Mouse (Mus musculus) MEL (cell line): ENCODE results near the gene Myo3b. TPM values are rescaled to one million over a fixed set of nuclear protein-coding genes. Genes with fewer than 3 reads are reported as not detected.

Experiments used
- DNase-seq: peaks from one replicate; pipeline ENCODE4 v3.0.0; 2011; ENCODE audit warnings: low read depth, low spot score
- H3K27ac ChIP-seq: 2 replicates; pipeline ENCODE4 v1.5.1; 2012; ENCODE audit warnings: low read depth, mild to moderate bottlenecking, control low read depth, low read length, moderate library complexity; ENCODE audit not compliant: control insufficient read depth
- H3K27me3 ChIP-seq, 2 experiments: fragments of 150-350 bp in 1 of 2; sonication (generic) in 1 of 2; 2 replicates each; pipeline ENCODE4 v1.6.1; 2012; ENCODE audit warnings: low read length in 2 of 2, mild to moderate bottlenecking in 2 of 2, improper control_type of control experiment in 1 of 2, moderate library complexity in 1 of 2; ENCODE audit not compliant: insufficient read depth in 2 of 2, control insufficient read depth in 1 of 2
- H3K36me3 ChIP-seq, 2 experiments: 2 replicates each; pipeline ENCODE4 v1.6.1; 2012 to 2014; ENCODE audit warnings: low read length in 2 of 2, improper control_type of control experiment in 1 of 2, inconsistent platforms in 1 of 2, mild to moderate bottlenecking in 1 of 2; ENCODE audit not compliant: insufficient read depth in 2 of 2, control insufficient read depth in 1 of 2
- H3K4me1 ChIP-seq, 2 experiments: fragments of 150-350 bp in 1 of 2; sonication (generic) in 1 of 2; 2 replicates each; pipeline ENCODE4 v1.6.1; 2012; ENCODE audit warnings: low read length in 2 of 2, improper control_type of control experiment in 1 of 2, mild to moderate bottlenecking in 1 of 2; ENCODE audit not compliant: insufficient read depth in 2 of 2, control insufficient read depth in 1 of 2
- H3K4me3 ChIP-seq, 2 experiments: fragments of 150-350 bp in 1 of 2; sonication (generic) in 1 of 2; 2 replicates each; pipeline ENCODE4 v1.5.1; 2012; ENCODE audit warnings: low read depth in 2 of 2, low read length in 2 of 2, mild to moderate bottlenecking in 2 of 2, moderate library complexity in 2 of 2, control low read depth in 1 of 2, improper control_type of control experiment in 1 of 2; ENCODE audit not compliant: control insufficient read depth in 1 of 2, insufficient read depth in 1 of 2
- H3K79me2 ChIP-seq: 2 replicates; pipeline ENCODE4 v1.6.1; 2012; ENCODE audit warnings: mild to moderate bottlenecking, low read length, moderate library complexity; ENCODE audit not compliant: control insufficient read depth, poor library complexity, insufficient read depth
- H3K9ac ChIP-seq: 2 replicates; pipeline ENCODE4 v1.6.1; 2012; ENCODE audit warnings: low read depth, mild to moderate bottlenecking, control low read depth, low read length, moderate library complexity; ENCODE audit not compliant: control insufficient read depth, poor library complexity, severe bottlenecking
- H3K9me3 ChIP-seq: fragments of 150-350 bp; sonication (generic); replicated peaks from 2 replicates; pipeline ENCODE4 v1.6.1; 2012; ENCODE audit warnings: mild to moderate bottlenecking, low read length, improper control_type of control experiment, moderate library complexity; ENCODE audit not compliant: insufficient read depth
- CTCF ChIP-seq, 3 experiments: IDR thresholded peaks in 2 of 3; conservative IDR thresholded peaks in 1 of 3; 2 replicates each; pipeline ENCODE4 v1.5.1; 2011 to 2012; ENCODE audit warnings: low read length in 3 of 3, low read depth in 2 of 3, mild to moderate bottlenecking in 2 of 3, improper control_type of control experiment in 1 of 3, inconsistent platforms in 1 of 3, mixed read lengths in 1 of 3, moderate library complexity in 1 of 3; ENCODE audit not compliant: control insufficient read depth in 1 of 3, insufficient read depth in 1 of 3, poor library complexity in 1 of 3, severe bottlenecking in 1 of 3
- E2F4 ChIP-seq: IDR thresholded peaks from 2 replicates; pipeline ENCODE4 v1.6.1; 2011; ENCODE audit warnings: low read depth, low read length, improper control_type of control experiment, borderline replicate concordance
- ELF1 ChIP-seq: IDR thresholded peaks from 2 replicates; pipeline ENCODE4 v1.6.1; 2014; ENCODE audit warnings: low read depth, mild to moderate bottlenecking, inconsistent platforms, low read length, improper control_type of control experiment, moderate library complexity
- EP300 ChIP-seq, 2 experiments: IDR thresholded peaks; 2 replicates each; pipeline ENCODE4 v1.6.1; 2011; ENCODE audit warnings: improper control_type of control experiment in 2 of 2, low read length in 2 of 2, low read depth in 1 of 2, mild to moderate bottlenecking in 1 of 2
- ETS1 ChIP-seq: IDR thresholded peaks from 2 replicates; pipeline ENCODE4 v1.6.1; 2012; ENCODE audit warnings: low read depth, mild to moderate bottlenecking, inconsistent platforms, low read length, improper control_type of control experiment, moderate library complexity
- GABPA ChIP-seq: IDR thresholded peaks from 2 replicates; pipeline ENCODE4 v1.6.1; 2012; ENCODE audit warnings: low read depth, mild to moderate bottlenecking, inconsistent platforms, low read length, improper control_type of control experiment, moderate library complexity
- GATA1 ChIP-seq: IDR thresholded peaks from 2 replicates; pipeline ENCODE4 v1.6.1; 2011; ENCODE audit warnings: low read depth, low read length, improper control_type of control experiment
- HCFC1 ChIP-seq: IDR thresholded peaks from 2 replicates; pipeline ENCODE4 v1.6.1; 2012; ENCODE audit warnings: low read depth, mild to moderate bottlenecking, inconsistent platforms, low read length, improper control_type of control experiment, moderate library complexity
- MAFK ChIP-seq: IDR thresholded peaks from 2 replicates; pipeline ENCODE4 v1.6.1; 2011; ENCODE audit warnings: low read depth, mild to moderate bottlenecking, low read length, improper control_type of control experiment, borderline replicate concordance
- MAZ ChIP-seq: IDR thresholded peaks from 2 replicates; pipeline ENCODE4 v1.6.1; 2012; ENCODE audit warnings: low read depth, mild to moderate bottlenecking, inconsistent platforms, low read length, improper control_type of control experiment
- MYC ChIP-seq: IDR thresholded peaks from 2 replicates; pipeline ENCODE4 v1.6.1; 2011; ENCODE audit warnings: low read depth, mild to moderate bottlenecking, low read length, improper control_type of control experiment, moderate library complexity
- NELFE ChIP-seq: IDR thresholded peaks from 2 replicates; pipeline ENCODE4 v1.6.1; 2011; ENCODE audit warnings: low read depth, low read length, improper control_type of control experiment
- NRF1 ChIP-seq: IDR thresholded peaks from 2 replicates; pipeline ENCODE4 v1.6.1; 2014; ENCODE audit warnings: low read depth, mild to moderate bottlenecking, inconsistent platforms, low read length, improper control_type of control experiment, moderate library complexity; ENCODE audit not compliant: poor library complexity, insufficient read depth, severe bottlenecking
- POLR2A ChIP-seq, 2 experiments: IDR thresholded peaks; 2 replicates each; pipeline ENCODE4 v1.6.1; 2011 to 2012; ENCODE audit warnings: low read length in 2 of 2, mild to moderate bottlenecking in 2 of 2, control low read depth in 1 of 2, improper control_type of control experiment in 1 of 2, low read depth in 1 of 2, moderate library complexity in 1 of 2; ENCODE audit not compliant: control insufficient read depth in 1 of 2, insufficient read depth in 1 of 2, poor library complexity in 1 of 2
- POLR2AphosphoS2 ChIP-seq: IDR thresholded peaks from 2 replicates; pipeline ENCODE4 v1.6.1; 2011; ENCODE audit warnings: low read length, improper control_type of control experiment
- RAD21 ChIP-seq: IDR thresholded peaks from 2 replicates; pipeline ENCODE4 v1.6.1; 2011; ENCODE audit warnings: mild to moderate bottlenecking, low read depth, low read length, improper control_type of control experiment
- TAL1 ChIP-seq: IDR thresholded peaks from 2 replicates; pipeline ENCODE4 v1.6.1; 2012; ENCODE audit warnings: mild to moderate bottlenecking, inconsistent platforms, low read length, moderate library complexity, mixed read lengths
- UBTF ChIP-seq: IDR thresholded peaks from 2 replicates; pipeline ENCODE4 v1.6.1; 2012; ENCODE audit warnings: low read depth, mild to moderate bottlenecking, inconsistent platforms, low read length, improper control_type of control experiment, moderate library complexity, borderline replicate concordance; ENCODE audit not compliant: insufficient read depth
- USF1 ChIP-seq: IDR thresholded peaks from 2 replicates; pipeline ENCODE4 v1.6.1; 2014; ENCODE audit warnings: low read depth, mild to moderate bottlenecking, inconsistent platforms, low read length, improper control_type of control experiment, moderate library complexity
- polyA plus RNA-seq, 2 experiments: library from polyadenylated mRNA; stranded (reverse) in 1 of 2; unstranded in 1 of 2; fragments of >175 nt in 1 of 2; fragments of >200 nt in 1 of 2; gene quantifications; 2 replicates each; pipeline versions ENCODE4 v1.2.1 to v1.2.4; 2012; ENCODE audit warnings: low replicate concordance in 2 of 2, low read depth in 1 of 2; ENCODE audit not compliant: insufficient read length in 2 of 2, insufficient read depth in 1 of 2, missing spikeins in 1 of 2
- total RNA-seq: library from RNA; depleted of rRNA; stranded (reverse); fragments of 300-350 nt; gene quantifications from 2 replicates; pipeline ENCODE4 v1.2.3, GENCODE M21; 2012

The Myo3b gene
- total and polyA plus RNA-seq, 3 experiments: not detected

- no peak overlapping the region for H3K9ac ChIP-seq
- H3K27ac ChIP-seq: no peak overlapping the region
- DNase-seq: no peak
- H3K9me3 ChIP-seq: no peaks in the 10 kb centered on the region
- no peaks in the 10 kb centered on the region for H3K4me1 ChIP-seq
- H3K36me3 ChIP-seq: no peaks in the 10 kb centered on the region
- no peaks in the 10 kb centered on the region for H3K79me2 ChIP-seq
- TF ChIP-seq USF1 (no peak), ETS1 (no peak), RAD21 (no peak), GABPA (no peak), UBTF (no peak), POLR2A (IDR thresholded peaks at IDR 0.05; ENCODE audit: control insufficient read depth in 1 of 2, insufficient read depth in 1 of 2, low read depth in 1 of 2, low read length in 2 of 2, poor library complexity in 1 of 2) (no peak), MAFK (no peak), HCFC1 (no peak), ELF1 (no peak), EP300 (IDR thresholded peaks at IDR 0.05; ENCODE audit: low read depth in 1 of 2, low read length in 2 of 2) (no peak), E2F4 (no peak), TAL1 (no peak), POLR2AphosphoS2 (no peak), MYC (no peak), GATA1 (no peak), CTCF (IDR thresholded peaks at IDR 0.05 in 2 of 3, conservative IDR thresholded peaks at IDR 0.05 in 1 of 3; ENCODE audit: control insufficient read depth in 1 of 3, insufficient read depth in 1 of 3, low read depth in 2 of 3, low read length in 3 of 3, poor library complexity in 1 of 3, severe bottlenecking in 1 of 3) (no peak)
- H3K27me3 ChIP-seq: no peaks in the 10 kb centered on the region
- no peak overlapping the region for H3K4me3 ChIP-seq
Measured at GRCm38 (mm10) chr2:70415521-70415920, 376.6 kb downstream of the Myo3b start.

DNA sequence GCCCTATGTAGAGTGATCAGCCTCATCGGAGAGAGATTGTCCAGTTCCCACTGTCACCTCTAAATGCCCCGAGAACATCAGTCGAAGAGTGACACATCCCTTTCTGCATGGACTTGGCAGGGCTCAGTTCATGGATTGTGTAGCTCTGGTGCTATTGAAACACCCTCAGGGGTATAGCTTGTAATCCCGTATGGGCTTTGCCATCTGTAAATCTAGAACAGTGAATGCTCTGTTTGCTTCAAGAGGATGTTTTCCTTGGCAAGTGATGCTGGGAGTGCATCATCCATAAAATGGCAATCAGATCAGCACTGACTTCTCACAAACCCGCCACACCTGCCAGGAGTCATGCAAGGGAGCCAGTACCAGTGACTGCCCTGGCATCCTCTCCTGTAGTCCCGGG, 380.4 kb downstream of the Myo3b start:
- H3K4me1 ChIP-seq: no peaks in the 10 kb centered on the region
- no peaks in the 10 kb centered on the region for H3K27me3 ChIP-seq
- H3K36me3 ChIP-seq: no peaks in the 10 kb centered on the region
- DNase-seq: no peak
- H3K9ac ChIP-seq: no peak overlapping the region
- no peak overlapping the region for H3K27ac ChIP-seq
- no peak for TF ChIP-seq NELFE
- no peak for TF ChIP-seq E2F4
- no peak for TF ChIP-seq NRF1
- no peak for TF ChIP-seq USF1
- TF ChIP-seq MAZ: no peak
- H3K4me3 ChIP-seq: no peak overlapping the region
- no peaks in the 10 kb centered on the region for H3K79me2 ChIP-seq
- H3K9me3 ChIP-seq: no peaks in the 10 kb centered on the region
